Mouse (Mus musculus) kidney, adult 9 months (tissue): ENCODE measurements at regions not wholly inside any gene's neighbourhood (a gene's known extent, or its start where the extent isn't known, plus 50 kb on each side); places are given as distances from the start of the nearest gene placed in this dataset.

Source experiments
- DNase-seq: peaks from one replicate; pipeline ENCODE4 v3.0.0; 2022

- DNase-seq = no peak
Observed at GRCm38 (mm10) chr16:5668403-5668967, 216.7 kb upstream of the Rbfox1 start.

- DNase-seq = peak; percentile 33
Observed at GRCm38 (mm10) chr16:5661918-5662317, 223.2 kb upstream of the Rbfox1 start.

GRCm38 (mm10) chr16:5651551-5651950, 233.6 kb upstream of the Rbfox1 start:
- DNase-seq = no peak

GRCm38 (mm10) chr16:5651002-5651401, 234.2 kb upstream of the Rbfox1 start:
- DNase-seq = no peak

- no peak for DNase-seq
Observed at GRCm38 (mm10) chr16:5639956-5640355, 245.2 kb upstream of the Rbfox1 start.

GRCm38 (mm10) chr16:5629996-5630395, 255.2 kb upstream of the Rbfox1 start:
- no peak for DNase-seq

- DNase-seq = no peak
Observed at GRCm38 (mm10) chr16:5627910-5628309, 257.2 kb upstream of the Rbfox1 start.

- no peak for DNase-seq
Observed at GRCm38 (mm10) chr16:5627117-5627909, 257.8 kb upstream of the Rbfox1 start.

GRCm38 (mm10) chr16:5625159-5625558, 260.0 kb upstream of the Rbfox1 start:
- DNase-seq = no peak

GRCm38 (mm10) chr16:5620566-5620965, 264.6 kb upstream of the Rbfox1 start:
- peak; percentile 64 for DNase-seq

GRCm38 (mm10) chr16:5616356-5616755, 268.8 kb upstream of the Rbfox1 start:
- DNase-seq = no peak

- DNase-seq = no peak
Observed at GRCm38 (mm10) chr16:5595359-5595758, 289.8 kb upstream of the Rbfox1 start.

GRCm38 (mm10) chr16:5578333-5578732, 306.8 kb upstream of the Rbfox1 start:
- no peak for DNase-seq

GRCm38 (mm10) chr16:5572780-5573179, 312.4 kb upstream of the Rbfox1 start:
- DNase-seq = no peak

GRCm38 (mm10) chr16:5570619-5571018, 314.5 kb upstream of the Rbfox1 start:
- DNase-seq = peak; percentile 5

- no peak for DNase-seq
Observed at GRCm38 (mm10) chr16:5569101-5569500, 313.3 kb upstream of the Eef2kmt start.

- DNase-seq = no peak
Observed at GRCm38 (mm10) chr16:5549026-5549425, 293.2 kb upstream of the Eef2kmt start.

GRCm38 (mm10) chr16:5548602-5549001, 292.8 kb upstream of the Eef2kmt start:
- DNase-seq = no peak

GRCm38 (mm10) chr16:5546808-5547207, 291.0 kb upstream of the Eef2kmt start:
- DNase-seq = no peak

GRCm38 (mm10) chr16:5545801-5546200, 290.0 kb upstream of the Eef2kmt start:
- no peak for DNase-seq

GRCm38 (mm10) chr16:5544436-5544835, 288.7 kb upstream of the Eef2kmt start:
- DNase-seq = no peak

- no peak for DNase-seq
Observed at GRCm38 (mm10) chr16:5538836-5539510, 283.2 kb upstream of the Eef2kmt start.

GRCm38 (mm10) chr16:5537286-5538204, 281.8 kb upstream of the Eef2kmt start:
- peak; percentile 50 for DNase-seq
